Mouse (Mus musculus) olfactory bulb, adult 2 months (tissue): ENCODE measurements around the gene Fbxl7. TPM values are rescaled to one million over a fixed set of nuclear protein-coding genes. Genes with fewer than 3 reads are reported as not detected.
"Not testable (repeated sequence)": the region's sequence is repeated elsewhere in the genome, so short reads cannot be mapped to it uniquely, and the experiment has no call there.

Source experiments
- H3K27ac ChIP-seq: fragments of 200-500 bp; 2 replicates; pipeline ENCODE4 v1.5.1; 2012; ENCODE audit warnings: low read depth, low read length; ENCODE audit not compliant: insufficient read depth
- H3K4me1 ChIP-seq: fragments of 200-500 bp; 2 replicates; pipeline ENCODE4 v1.6.1; 2012; ENCODE audit warnings: low read length; ENCODE audit not compliant: control insufficient read depth, insufficient read depth
- H3K4me3 ChIP-seq: fragments of 200-500 bp; 2 replicates; pipeline ENCODE4 v1.5.1; 2012; ENCODE audit warnings: mild to moderate bottlenecking, low read depth, low read length, moderate library complexity; ENCODE audit not compliant: insufficient read depth
- CTCF ChIP-seq: fragments of 200-500 bp; IDR thresholded peaks from 2 replicates; pipeline ENCODE4 v1.5.1; 2012; ENCODE audit warnings: low read depth, mild to moderate bottlenecking, low read length, moderate library complexity; ENCODE audit not compliant: insufficient read depth
- POLR2A ChIP-seq: fragments of 200-500 bp; IDR thresholded peaks from 2 replicates; pipeline ENCODE4 v1.6.1; 2012; ENCODE audit warnings: mild to moderate bottlenecking, low read depth, low read length, moderate library complexity; ENCODE audit not compliant: insufficient read depth
- WGBS: fragments of 180-500 bp; shearing (Covaris S2); methylation state at CpG from one replicate; pipeline ENCODE4 v1.1.7; 2018; 5-methylcytosine and 5-hydroxymethylcytosine counted together
- polyA plus RNA-seq: library from polyadenylated mRNA; stranded (reverse); fragments of >200 nt; gene quantifications from 2 replicates; pipeline ENCODE4 v1.2.4, GENCODE M21; 2012; ENCODE audit warnings: low replicate concordance; ENCODE audit not compliant: missing spikeins, insufficient read depth, insufficient read length

Fbxl7 gene
- polyA plus RNA-seq, 1 experiment = not detected

GRCm38 (mm10) chr15:26795518-26795917 lies 99.9 kb downstream of the Fbxl7 start:
- WGBS = 62% methylated on average over 6 of the region's 6 CpGs
- Histone ChIP-seq H3K4me1 (no peaks in the 10 kb centered on the region), H3K4me3 (no peak overlapping the region), H3K27ac (no peak overlapping the region)
- TF ChIP-seq CTCF (no peak), POLR2A (no peak)

- Histone ChIP-seq H3K4me3 (no peak overlapping the region), H3K4me1 (no peaks in the 10 kb centered on the region), H3K27ac (no peak overlapping the region)
- WGBS = 95% methylated on average over 6 of the region's 6 CpGs
- TF ChIP-seq POLR2A = no peak
These were observed 108.2 kb downstream of the Fbxl7 start for GRCm38 (mm10) chr15:26787148-26787547.

GRCm38 (mm10) chr15:26780557-26780956 lies 114.8 kb downstream of the Fbxl7 start:
- 56% methylated on average over 3 of the region's 3 CpGs for WGBS
- TF ChIP-seq POLR2A (no peak), CTCF (no peak)
- H3K27ac ChIP-seq = no peak overlapping the region
- no peaks in the 10 kb centered on the region for H3K4me1 ChIP-seq
- no peak overlapping the region for H3K4me3 ChIP-seq

- Histone ChIP-seq H3K4me1 (no peaks in the 10 kb centered on the region), H3K4me3 (no peak overlapping the region), H3K27ac (no peak overlapping the region)
- 92% methylated on average over 4 of the region's 4 CpGs for WGBS
- TF ChIP-seq CTCF = no peak
- TF ChIP-seq POLR2A = no peak
These were observed 116.3 kb downstream of the Fbxl7 start for GRCm38 (mm10) chr15:26779129-26779528.

- TF ChIP-seq CTCF (no peak), POLR2A (no peak)
- Histone ChIP-seq H3K4me1 (no peaks in the 10 kb centered on the region), H3K27ac (no peak overlapping the region), H3K4me3 (no peak overlapping the region)
These were observed 119.7 kb downstream of the Fbxl7 start for GRCm38 (mm10) chr15:26775720-26776119.

GRCm38 (mm10) chr15:26774895-26775294 lies 120.5 kb downstream of the Fbxl7 start:
- H3K27ac ChIP-seq = no peak overlapping the region
- H3K4me3 ChIP-seq = no peak overlapping the region
- H3K4me1 ChIP-seq = no peaks in the 10 kb centered on the region
- TF ChIP-seq CTCF (no peak), POLR2A (no peak)
- 92% methylated on average over 2 of the region's 2 CpGs for WGBS

- TF ChIP-seq POLR2A = no peak
- WGBS = 65% methylated on average over 4 of the region's 4 CpGs
- Histone ChIP-seq H3K4me3 (no peak overlapping the region), H3K4me1 (no peaks in the 10 kb centered on the region), H3K27ac (no peak overlapping the region)
These were observed 133.7 kb downstream of the Fbxl7 start for GRCm38 (mm10) chr15:26761651-26762050.

- Histone ChIP-seq H3K27ac (no peak overlapping the region), H3K4me1 (no peaks in the 10 kb centered on the region), H3K4me3 (no peak overlapping the region)
- 88% methylated on average over 3 of the region's 3 CpGs for WGBS
- no peak for TF ChIP-seq CTCF
- no peak for TF ChIP-seq POLR2A
These were observed 146.9 kb downstream of the Fbxl7 start for GRCm38 (mm10) chr15:26748484-26748883.

- Histone ChIP-seq H3K4me3 (no peak overlapping the region), H3K27ac (no peak overlapping the region), H3K4me1 (no peaks in the 10 kb centered on the region)
- 97% methylated on average over 2 of the region's 2 CpGs for WGBS
- TF ChIP-seq POLR2A = no peak
- TF ChIP-seq CTCF = no peak
These were observed 163.0 kb downstream of the Fbxl7 start for GRCm38 (mm10) chr15:26732366-26732765.

- 85% methylated on average over 2 of the region's 2 CpGs for WGBS
- no peaks in the 10 kb centered on the region for H3K4me1 ChIP-seq
- no peak for TF ChIP-seq CTCF
- TF ChIP-seq POLR2A = no peak
- H3K4me3 ChIP-seq = no peak overlapping the region
- H3K27ac ChIP-seq = no peak overlapping the region
These were observed 164.6 kb downstream of the Fbxl7 start for GRCm38 (mm10) chr15:26730760-26731159.

- H3K4me1 ChIP-seq, H3K4me3 ChIP-seq, H3K27ac ChIP-seq: not testable (repeated sequence)
- 88% methylated on average over 7 of the region's 7 CpGs for WGBS
These were observed 166.0 kb downstream of the Fbxl7 start for GRCm38 (mm10) chr15:26729341-26729740.
